Mouse (Mus musculus) embryonic facial prominence, embryonic 14.5 days (tissue): ENCODE results near the gene Celsr1. TPM values are rescaled to one million over a fixed set of nuclear protein-coding genes. Genes with fewer than 3 reads are reported as not detected.
A peak's percentile ranks its signal among the peaks of the same experiment; 100 is the strongest.

Source experiments
- ATAC-seq: fragments of 200-750 bp; cut with Nextera tagmentation; 2 replicates; pipeline ENCODE4 v1.8.0; 2017; ENCODE audit warnings: low read depth, moderate number of reproducible peaks, moderate TSS enrichment
- DNase-seq: peaks from one replicate; pipeline ENCODE4 v3.0.0-alpha.2; 2015; ENCODE audit warnings: low spot score
- H3K27ac ChIP-seq: fragments of 300-500 bp; sonication (generic); replicated peaks from 2 replicates; pipeline ENCODE4 v1.5.1; 2014; ENCODE audit warnings: low read depth, mild to moderate bottlenecking, low read length, moderate library complexity
- H3K27me3 ChIP-seq: fragments of 300-500 bp; sonication (generic); replicated peaks from 2 replicates; pipeline ENCODE4 v1.6.1; 2014; ENCODE audit warnings: low read length; ENCODE audit not compliant: control insufficient read depth, insufficient read depth
- H3K36me3 ChIP-seq: fragments of 300-500 bp; sonication (generic); 2 replicates; pipeline ENCODE4 v1.6.1; 2014; ENCODE audit warnings: low read length, mixed read lengths; ENCODE audit not compliant: control insufficient read depth, insufficient read depth
- H3K4me1 ChIP-seq: fragments of 300-500 bp; sonication (generic); 2 replicates; pipeline ENCODE4 v1.6.1; 2014; ENCODE audit warnings: antibody characterized with exemption, low read length; ENCODE audit not compliant: control insufficient read depth, insufficient read depth
- H3K4me2 ChIP-seq: fragments of 300-500 bp; sonication (generic); 2 replicates; pipeline ENCODE4 v1.6.1; 2014; ENCODE audit warnings: low read depth, mild to moderate bottlenecking, low read length, moderate library complexity, mixed read lengths
- H3K4me3 ChIP-seq: fragments of 300-500 bp; sonication (generic); 2 replicates; pipeline ENCODE4 v1.5.1; 2014; ENCODE audit warnings: low read depth, mild to moderate bottlenecking, low read length
- H3K9ac ChIP-seq: fragments of 300-500 bp; sonication (generic); 2 replicates; pipeline ENCODE4 v1.6.1; 2014; ENCODE audit warnings: low read depth, mild to moderate bottlenecking, low read length, moderate library complexity, mixed read lengths
- H3K9me3 ChIP-seq: fragments of 300-500 bp; sonication (generic); 2 replicates; pipeline ENCODE4 v1.6.1; 2016; ENCODE audit warnings: low read length; ENCODE audit not compliant: control insufficient read depth
- WGBS: fragments of 180-500 bp; shearing (Covaris S2); extraction: QIAGEN DNeasy Blood & Tissue Kit; methylation state at CpG from one replicate; pipeline ENCODE4 v1.1.7; 2014; 5-methylcytosine and 5-hydroxymethylcytosine counted together
- polyA plus RNA-seq: library from polyadenylated mRNA; unstranded; fragments of >200 nt; fragmentation: Nextera tagmentation; extraction: Ambion mirVana; gene quantifications from 2 replicates; pipeline ENCODE4 v1.2.1, GENCODE M21; 2014

Celsr1 gene
- polyA plus RNA-seq, 1 experiment from 2014 or later, result 5.5 TPM

GRCm38 (mm10) chr15:86053890-86054536, 20.4 kb upstream of the Celsr1 start:
- H3K9me3 ChIP-seq, result no peaks in the 10 kb centered on the region
- no peak overlapping the region for H3K4me3 ChIP-seq
- peak; percentile 77 for DNase-seq
- H3K9ac ChIP-seq, result no peak overlapping the region
- H3K4me2 ChIP-seq, result no peak overlapping the region
- WGBS, result 32% methylated on average over 2 of the region's 2 CpGs
- H3K4me1 ChIP-seq, result peaks cover 8% of the 10 kb centered on the region; the same call in 1 of the 2 replicates
- no peaks in the 10 kb centered on the region for H3K27me3 ChIP-seq
- H3K27ac ChIP-seq, result no peak overlapping the region
- 0 out of 2 replicates have a peak, but pooled peaks have one; percentile 22 for ATAC-seq
- no peaks in the 10 kb centered on the region for H3K36me3 ChIP-seq

- H3K4me2 ChIP-seq, result no peak overlapping the region
- WGBS, result 58% methylated on average over 6 of the region's 6 CpGs
- no peak overlapping the region for H3K27ac ChIP-seq
- H3K9me3 ChIP-seq, result no peaks in the 10 kb centered on the region
- no peak for DNase-seq
- H3K9ac ChIP-seq, result peak overlapping the region; percentile 19; the same call in 1 of the 2 replicates
- H3K36me3 ChIP-seq, result no peaks in the 10 kb centered on the region
- no peaks in the 10 kb centered on the region for H3K27me3 ChIP-seq
- ATAC-seq, result no peak
- H3K4me3 ChIP-seq, result no peak overlapping the region
- no peaks in the 10 kb centered on the region for H3K4me1 ChIP-seq
Observed at GRCm38 (mm10) chr15:86051878-86052478, 18.4 kb upstream of the Celsr1 start.

- ATAC-seq (no peak), DNase-seq (no peak)
- no peaks in the 10 kb centered on the region for H3K9me3 ChIP-seq
- no peaks in the 10 kb centered on the region for H3K27me3 ChIP-seq
- no peak overlapping the region for H3K27ac ChIP-seq
- no peaks in the 10 kb centered on the region for H3K36me3 ChIP-seq
- 83% methylated on average over 10 of the region's 10 CpGs for WGBS
- no peak overlapping the region for H3K9ac ChIP-seq
- H3K4me3 ChIP-seq, result no peak overlapping the region
- H3K4me2 ChIP-seq, result no peak overlapping the region
- H3K4me1 ChIP-seq, result no peaks in the 10 kb centered on the region
Observed at GRCm38 (mm10) chr15:86051152-86051551, 17.6 kb upstream of the Celsr1 start.

- no peak for DNase-seq
- no peaks in the 10 kb centered on the region for H3K27me3 ChIP-seq
- no peaks in the 10 kb centered on the region for H3K36me3 ChIP-seq
- H3K4me3 ChIP-seq, result no peak overlapping the region
- no peaks in the 10 kb centered on the region for H3K9me3 ChIP-seq
- H3K4me2 ChIP-seq, result no peak overlapping the region
- ATAC-seq, result no peak
- no peaks in the 10 kb centered on the region for H3K4me1 ChIP-seq
- no peak overlapping the region for H3K27ac ChIP-seq
- H3K9ac ChIP-seq, result no peak overlapping the region
- WGBS, result 73% methylated on average over 3 of the region's 4 CpGs
Observed at GRCm38 (mm10) chr15:86050170-86050743, 16.7 kb upstream of the Celsr1 start.

GRCm38 (mm10) chr15:86049510-86049909, 15.9 kb upstream of the Celsr1 start:
- no peaks in the 10 kb centered on the region for H3K4me1 ChIP-seq
- H3K36me3 ChIP-seq, result no peaks in the 10 kb centered on the region
- no peak overlapping the region for H3K4me2 ChIP-seq
- H3K27me3 ChIP-seq, result no peaks in the 10 kb centered on the region
- 81% methylated on average over 3 of the region's 3 CpGs for WGBS
- no peak overlapping the region for H3K4me3 ChIP-seq
- ATAC-seq (no peak), DNase-seq (no peak)
- H3K27ac ChIP-seq, result no peak overlapping the region
- no peaks in the 10 kb centered on the region for H3K9me3 ChIP-seq
- no peak overlapping the region for H3K9ac ChIP-seq

GRCm38 (mm10) chr15:86042364-86042763, 8.8 kb upstream of the Celsr1 start:
- H3K27me3 ChIP-seq, result peaks cover 3% of the 10 kb centered on the region
- no peak overlapping the region for H3K4me2 ChIP-seq
- no peak overlapping the region for H3K27ac ChIP-seq
- no peak overlapping the region for H3K4me3 ChIP-seq
- no peaks in the 10 kb centered on the region for H3K4me1 ChIP-seq
- WGBS, result 32% methylated on average over 4 of the region's 4 CpGs
- no peaks in the 10 kb centered on the region for H3K9me3 ChIP-seq
- H3K9ac ChIP-seq, result no peak overlapping the region
- H3K36me3 ChIP-seq, result no peaks in the 10 kb centered on the region
- ATAC-seq (no peak), DNase-seq (peak; percentile 69)

GRCm38 (mm10) chr15:86041421-86041820, 7.8 kb upstream of the Celsr1 start:
- Histone ChIP-seq H3K4me3 (no peak overlapping the region), H3K9me3 (no peaks in the 10 kb centered on the region), H3K27me3 (peaks cover 3% of the 10 kb centered on the region), H3K27ac (no peak overlapping the region), H3K4me1 (no peaks in the 10 kb centered on the region), H3K9ac (no peak overlapping the region), H3K36me3 (no peaks in the 10 kb centered on the region), H3K4me2 (no peak overlapping the region)
- ATAC-seq (no peak), DNase-seq (no peak)
- 69% methylated on average over 5 of the region's 5 CpGs for WGBS

GRCm38 (mm10) chr15:86038802-86039201, 5.2 kb upstream of the Celsr1 start:
- ATAC-seq (peak; percentile 69), DNase-seq (peak; percentile 81)
- Histone ChIP-seq H3K36me3 (no peaks in the 10 kb centered on the region), H3K4me2 (no peak overlapping the region), H3K9me3 (no peaks in the 10 kb centered on the region), H3K27ac (no peak overlapping the region), H3K27me3 (peaks cover 9% of the 10 kb centered on the region), H3K4me1 (no peaks in the 10 kb centered on the region), H3K9ac (no peak overlapping the region), H3K4me3 (no peak overlapping the region)
- WGBS, result 3% methylated on average over 2 of the region's 2 CpGs
